Mouse (Mus musculus): ENCODE measurements around the gene Cyp1a2.

Gene Cyp1a2

GRCm38 (mm10) chr9:57646551-57647103 is 36.9 kb downstream of the Cyp1a2 start:
- no peak for DNase-seq (ENCODE audit: low spot score in 2 of 2)

- peak; percentile 94 to 96 for DNase-seq (ENCODE audit: low spot score in 2 of 2)
Observed at GRCm38 (mm10) chr9:57644944-57645893, 38.3 kb downstream of the Cyp1a2 start.

- DNase-seq (ENCODE audit: low spot score in 2 of 2), result no peak
Observed at GRCm38 (mm10) chr9:57644442-57644943, 39.0 kb downstream of the Cyp1a2 start.

GRCm38 (mm10) chr9:57643856-57644180 is 39.7 kb downstream of the Cyp1a2 start:
- DNase-seq (ENCODE audit: low spot score in 2 of 2), result peak in 1 of 2 experiments; percentile 44

- DNase-seq (ENCODE audit: low spot score in 2 of 2), result peak in 1 of 2 experiments; percentile 36
Observed at GRCm38 (mm10) chr9:57643169-57643855, 40.2 kb downstream of the Cyp1a2 start.

- no peak for DNase-seq (ENCODE audit: low spot score in 2 of 2)
Observed at GRCm38 (mm10) chr9:57641775-57642550, 41.5 kb downstream of the Cyp1a2 start.

GRCm38 (mm10) chr9:57641022-57641421 is 42.5 kb downstream of the Cyp1a2 start:
- DNase-seq (ENCODE audit: low spot score in 2 of 2), result no peak

GRCm38 (mm10) chr9:57640384-57640783 is 43.1 kb downstream of the Cyp1a2 start:
- peak; percentile 74 to 82 for DNase-seq (ENCODE audit: low spot score in 2 of 2)

GRCm38 (mm10) chr9:57639661-57640328 is 43.7 kb downstream of the Cyp1a2 start:
- no peak for DNase-seq (ENCODE audit: low spot score in 2 of 2)

- DNase-seq (ENCODE audit: low spot score in 2 of 2), result peak; percentile 65 to 73
Observed at GRCm38 (mm10) chr9:57638651-57639459, 44.6 kb downstream of the Cyp1a2 start.

- DNase-seq (ENCODE audit: low spot score in 2 of 2), result peak in 1 of 2 experiments; percentile 58
Observed at GRCm38 (mm10) chr9:57637741-57638322, 45.7 kb downstream of the Cyp1a2 start.

GRCm38 (mm10) chr9:57637272-57637671 is 46.2 kb downstream of the Cyp1a2 start:
- DNase-seq (ENCODE audit: low spot score in 2 of 2), result no peak

- DNase-seq (ENCODE audit: low spot score in 2 of 2), result peak in 1 of 2 experiments; percentile 49
Observed at GRCm38 (mm10) chr9:57633481-57634024, 50.0 kb downstream of the Cyp1a2 start.

- peak; percentile 72 to 82 for DNase-seq (ENCODE audit: low spot score in 2 of 2)
Observed at GRCm38 (mm10) chr9:57629118-57629874, 54.2 kb downstream of the Cyp1a2 start.

- no peak for DNase-seq (ENCODE audit: low spot score in 2 of 2)
Observed at GRCm38 (mm10) chr9:57628717-57629116, 54.8 kb downstream of the Cyp1a2 start.

GRCm38 (mm10) chr9:57627892-57628291 is 55.6 kb downstream of the Cyp1a2 start:
- no peak for DNase-seq (ENCODE audit: low spot score in 2 of 2)

GRCm38 (mm10) chr9:57627191-57627590 is 56.3 kb downstream of the Cyp1a2 start:
- no peak for DNase-seq (ENCODE audit: low spot score in 2 of 2)
